Mouse (Mus musculus) hindbrain, embryonic 10.5 days (tissue): ENCODE measurements around the gene C130050O18Rik. TPM values are rescaled to one million over a fixed set of nuclear protein-coding genes. Genes with fewer than 3 reads are reported as not detected.

Experiments used
- DNase-seq: peaks from one replicate; pipeline ENCODE4 v3.0.0-alpha.2; 2017; ENCODE audit warnings: low spot score
- H3K27ac ChIP-seq: fragments of 300-500 bp; sonication (generic); 2 replicates; pipeline ENCODE4 v1.5.1; 2016; ENCODE audit warnings: mild to moderate bottlenecking, moderate library complexity
- H3K27me3 ChIP-seq: fragments of 300-500 bp; sonication (generic); 2 replicates; pipeline ENCODE4 v1.6.1; 2016; ENCODE audit warnings: mild to moderate bottlenecking; ENCODE audit not compliant: poor library complexity, insufficient read depth, severe bottlenecking
- H3K36me3 ChIP-seq: fragments of 300-500 bp; sonication (generic); 2 replicates; pipeline ENCODE4 v1.6.1; 2016; ENCODE audit warnings: mild to moderate bottlenecking, moderate library complexity
- H3K4me1 ChIP-seq: fragments of 300-500 bp; sonication (generic); replicated peaks from 2 replicates; pipeline ENCODE4 v1.6.1; 2016; ENCODE audit warnings: mild to moderate bottlenecking
- H3K4me3 ChIP-seq: fragments of 300-500 bp; sonication (generic); 2 replicates; pipeline ENCODE4 v1.5.1; 2016; ENCODE audit warnings: mild to moderate bottlenecking, moderate library complexity
- H3K9me3 ChIP-seq: fragments of 300-500 bp; sonication (generic); 2 replicates; pipeline ENCODE4 v1.6.1; 2016; ENCODE audit warnings: mild to moderate bottlenecking, moderate library complexity
- WGBS: fragments of 180-500 bp; shearing (Covaris S2); methylation state at CpG from one replicate; pipeline ENCODE4 v1.1.7; 2016; 5-methylcytosine and 5-hydroxymethylcytosine counted together
- polyA plus RNA-seq: library from polyadenylated mRNA; unstranded; fragments of >200 nt; fragmentation: Nextera tagmentation; extraction: Ambion mirVana; gene quantifications from 2 replicates; pipeline ENCODE4 v1.2.1, GENCODE M21; 2016

C130050O18Rik gene
- polyA plus RNA-seq, 1 experiment from 2014 or later, result 0.43 TPM

DNA sequence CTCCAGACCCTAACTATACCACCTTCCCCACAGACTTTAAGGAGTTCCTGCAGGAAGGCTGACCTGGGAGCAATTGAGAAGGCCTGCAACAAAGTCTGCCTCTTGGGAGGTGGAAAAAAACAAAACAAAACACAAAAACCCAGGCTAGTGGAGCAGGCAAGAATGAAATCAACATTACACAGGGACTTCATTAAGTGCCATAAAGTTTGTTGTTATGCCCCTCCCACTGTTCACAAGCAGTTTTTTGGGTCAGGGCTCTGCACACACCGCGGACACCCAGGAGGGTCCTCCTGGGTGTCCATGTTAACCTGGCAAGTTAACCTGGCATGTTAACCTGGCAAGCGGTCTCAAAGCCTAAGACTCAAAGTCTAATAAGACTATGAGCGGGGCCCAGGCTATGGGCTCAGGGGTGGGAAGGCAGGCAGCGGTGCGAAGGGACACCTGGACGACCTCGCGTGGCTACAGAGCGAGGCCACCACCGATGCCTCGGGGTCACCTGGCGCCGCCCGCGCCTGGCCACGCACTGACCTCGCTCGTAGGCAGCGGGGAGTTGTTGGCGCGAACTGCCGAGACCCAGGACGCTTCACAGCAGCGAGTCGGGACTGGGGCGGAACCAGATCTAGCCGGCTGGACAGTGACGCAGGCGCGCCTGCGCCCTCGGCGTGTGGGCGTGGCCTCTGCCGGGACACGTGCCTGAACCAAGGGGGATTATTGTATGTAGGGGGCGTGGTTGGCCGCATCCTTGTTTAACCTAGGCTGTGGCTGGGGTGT is 33.3 kb upstream of the C130050O18Rik start:
- 2% methylated on average over 39 of the region's 39 CpGs for WGBS
- DNase-seq, result peak; percentile 93
- H3K4me1 ChIP-seq, result peaks cover 53% of the 10 kb centered on the region
- no peaks in the 10 kb centered on the region for H3K36me3 ChIP-seq
- peak overlapping the region; percentile 76 for H3K4me3 ChIP-seq
- H3K27me3 ChIP-seq, result no peaks in the 10 kb centered on the region
- H3K27ac ChIP-seq, result peak overlapping the region; percentile 98
- H3K9me3 ChIP-seq, result no peaks in the 10 kb centered on the region

DNA sequence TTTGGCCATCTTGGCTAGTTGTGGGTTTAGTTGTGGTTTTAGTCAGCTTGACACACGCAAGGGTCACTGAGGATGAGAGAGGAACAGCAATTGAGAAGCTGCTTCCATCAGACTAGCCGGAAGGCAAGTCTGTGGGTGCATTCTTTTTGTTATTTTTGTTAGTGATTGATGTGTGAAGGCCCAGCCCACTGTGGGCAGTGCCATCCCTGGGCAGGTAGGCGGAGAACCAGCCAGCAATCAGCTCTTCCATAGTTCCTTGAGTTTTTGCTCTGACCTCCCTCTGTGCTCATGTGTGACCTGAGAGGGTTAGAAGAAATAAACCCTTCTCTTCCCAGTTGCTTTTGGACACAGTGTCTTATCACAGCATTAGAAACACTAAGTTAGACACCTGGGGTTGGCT is 32.0 kb upstream of the C130050O18Rik start:
- no peaks in the 10 kb centered on the region for H3K9me3 ChIP-seq
- H3K4me3 ChIP-seq, result no peak overlapping the region
- no peak for DNase-seq
- H3K4me1 ChIP-seq, result peaks cover 63% of the 10 kb centered on the region
- H3K27me3 ChIP-seq, result no peaks in the 10 kb centered on the region
- 82% methylated on average over 3 of the region's 3 CpGs for WGBS
- H3K36me3 ChIP-seq, result no peaks in the 10 kb centered on the region
- no peak overlapping the region for H3K27ac ChIP-seq

DNA sequence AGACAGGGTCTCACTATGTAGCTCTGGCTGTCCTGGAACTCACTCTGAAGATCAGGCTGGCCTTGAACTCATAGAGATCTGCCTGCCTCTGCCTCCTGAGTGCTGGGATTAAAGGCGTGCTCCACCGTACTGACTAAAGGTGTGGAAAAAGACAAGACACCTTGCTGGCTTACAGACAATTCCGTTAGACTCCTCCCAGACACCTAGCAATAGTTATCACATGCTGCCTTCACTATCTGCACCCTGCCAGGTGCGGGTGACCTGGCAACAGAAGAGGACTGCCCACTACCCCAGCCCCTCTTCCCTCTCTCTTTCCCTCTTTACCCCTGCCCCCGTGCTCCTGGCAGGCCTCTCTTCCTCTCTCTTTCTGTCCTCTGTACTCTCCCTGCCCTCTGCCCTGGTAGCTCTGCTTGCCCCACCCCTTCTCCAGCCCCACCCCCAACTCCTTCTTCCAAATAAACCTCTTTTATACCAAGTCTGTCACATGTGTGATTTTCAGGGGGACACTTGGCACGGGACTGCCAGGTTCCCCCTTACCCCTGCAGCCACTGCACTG is 31.1 kb upstream of the C130050O18Rik start:
- DNase-seq, result no peak
- H3K4me3 ChIP-seq, result no peak overlapping the region
- 0 out of 2 replicates have a peak overlapping the region, but pooled peaks have one; percentile 23 for H3K27ac ChIP-seq
- no peaks in the 10 kb centered on the region for H3K9me3 ChIP-seq
- H3K27me3 ChIP-seq, result no peaks in the 10 kb centered on the region
- no peaks in the 10 kb centered on the region for H3K36me3 ChIP-seq
- 84% methylated on average over 6 of the region's 6 CpGs for WGBS
- H3K4me1 ChIP-seq, result peaks cover 65% of the 10 kb centered on the region

DNA sequence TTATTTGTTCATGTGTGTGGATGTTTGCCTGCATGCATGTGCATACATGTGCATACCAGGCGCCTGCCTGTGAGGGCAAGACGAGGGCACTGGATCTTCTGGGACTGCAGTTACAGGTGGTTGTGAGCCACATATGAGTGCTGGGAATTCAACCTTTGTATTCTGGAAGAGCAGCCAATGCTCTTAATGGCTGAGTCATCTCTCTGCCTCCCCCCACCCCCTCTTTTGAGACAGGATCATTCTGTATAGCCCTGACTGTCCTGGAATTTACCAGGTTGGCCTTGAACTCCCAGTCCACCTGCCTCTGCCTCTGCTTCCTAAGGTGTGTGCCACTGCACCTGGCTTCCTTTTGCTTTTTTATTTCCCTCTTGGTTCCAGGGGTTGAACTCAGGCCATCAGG is 30.2 kb upstream of the C130050O18Rik start:
- H3K4me1 ChIP-seq, result peaks cover 66% of the 10 kb centered on the region
- WGBS, result 88% methylated on average over 2 of the region's 2 CpGs
- no peak overlapping the region for H3K4me3 ChIP-seq
- no peak overlapping the region for H3K27ac ChIP-seq
- DNase-seq, result no peak
- H3K9me3 ChIP-seq, result no peaks in the 10 kb centered on the region
- H3K27me3 ChIP-seq, result no peaks in the 10 kb centered on the region
- no peaks in the 10 kb centered on the region for H3K36me3 ChIP-seq

DNA sequence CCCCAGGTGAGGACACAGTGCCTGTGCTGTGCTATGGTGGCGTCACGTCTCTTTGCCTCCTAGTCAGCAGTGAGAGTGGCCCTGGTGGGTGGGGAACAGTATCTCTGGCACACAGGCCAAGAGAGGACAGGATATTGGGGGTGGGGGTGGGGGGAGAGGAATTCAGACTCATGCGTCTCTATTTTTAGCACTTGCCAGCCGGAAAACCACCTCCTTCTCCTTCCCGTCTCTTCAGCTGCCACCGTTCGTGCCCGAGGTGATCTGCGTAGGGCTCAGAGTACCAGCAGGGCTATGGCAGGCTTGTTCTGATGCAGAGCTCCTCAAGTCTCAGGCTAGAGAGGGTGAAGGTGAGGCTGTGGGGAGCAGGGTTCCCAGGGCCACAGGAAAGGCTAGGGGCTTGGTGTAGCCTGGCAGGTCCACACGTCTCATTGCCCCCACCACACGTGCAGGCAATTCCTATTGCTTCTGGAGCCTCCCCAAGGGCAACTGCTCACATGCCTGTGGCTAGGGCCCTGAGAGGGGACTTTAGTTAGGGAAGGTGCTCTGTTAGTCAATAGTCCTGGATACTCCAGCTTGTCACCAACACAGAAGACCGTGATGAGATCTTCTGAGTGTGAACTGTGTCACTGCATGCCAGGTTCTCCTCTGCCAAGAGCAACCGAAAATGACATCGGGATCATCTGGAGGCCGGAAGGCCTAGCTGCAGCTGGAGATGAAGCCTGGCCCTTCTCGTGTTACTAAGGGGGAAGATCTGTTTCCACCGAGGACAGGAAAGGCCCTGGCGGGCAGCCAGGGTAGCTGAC is 27.4 kb upstream of the C130050O18Rik start, which contains the start of gene Gpr146:
Gene Gpr146 (plus strand): TSS at position 230 of the 803 bp plus-strand sequence.
- Histone ChIP-seq H3K27ac (peak within 1 kb of the TSS; percentile 87), H3K36me3 (no peaks in the 10 kb centered on the region), H3K9me3 (no peaks in the 10 kb centered on the region), H3K4me3 (no peak within 1 kb of the TSS), H3K4me1 (peaks cover 63% of the 10 kb centered on the region), H3K27me3 (0 out of 2 replicates have a peak, but pooled peaks cover 3% of the 10 kb centered on the region)
- DNase-seq, result no peak
- WGBS, result 77% methylated on average over 18 of the region's 18 CpGs

DNA sequence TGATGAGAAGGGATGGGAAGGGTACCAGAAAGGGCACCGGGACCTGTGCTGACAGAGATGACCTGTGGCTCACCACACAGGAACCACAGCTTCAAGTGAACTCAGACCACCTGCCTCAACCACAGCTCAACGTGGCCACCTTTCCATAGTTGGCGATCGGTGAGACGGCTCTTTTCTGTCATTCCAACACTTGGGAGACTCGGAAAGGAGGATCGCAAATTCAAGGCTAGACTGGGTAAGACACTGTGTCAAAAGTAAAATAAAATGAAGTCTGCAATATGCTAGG is 26.9 kb upstream of the C130050O18Rik start:
- Histone ChIP-seq H3K9me3 (no peaks in the 10 kb centered on the region), H3K4me1 (peaks cover 63% of the 10 kb centered on the region), H3K4me3 (no peak overlapping the region), H3K36me3 (no peaks in the 10 kb centered on the region), H3K27me3 (0 out of 2 replicates have a peak, but pooled peaks cover 3% of the 10 kb centered on the region), H3K27ac (peak overlapping the region; percentile 71)
- WGBS, result 94% methylated on average over 7 of the region's 7 CpGs
- DNase-seq, result no peak

DNA sequence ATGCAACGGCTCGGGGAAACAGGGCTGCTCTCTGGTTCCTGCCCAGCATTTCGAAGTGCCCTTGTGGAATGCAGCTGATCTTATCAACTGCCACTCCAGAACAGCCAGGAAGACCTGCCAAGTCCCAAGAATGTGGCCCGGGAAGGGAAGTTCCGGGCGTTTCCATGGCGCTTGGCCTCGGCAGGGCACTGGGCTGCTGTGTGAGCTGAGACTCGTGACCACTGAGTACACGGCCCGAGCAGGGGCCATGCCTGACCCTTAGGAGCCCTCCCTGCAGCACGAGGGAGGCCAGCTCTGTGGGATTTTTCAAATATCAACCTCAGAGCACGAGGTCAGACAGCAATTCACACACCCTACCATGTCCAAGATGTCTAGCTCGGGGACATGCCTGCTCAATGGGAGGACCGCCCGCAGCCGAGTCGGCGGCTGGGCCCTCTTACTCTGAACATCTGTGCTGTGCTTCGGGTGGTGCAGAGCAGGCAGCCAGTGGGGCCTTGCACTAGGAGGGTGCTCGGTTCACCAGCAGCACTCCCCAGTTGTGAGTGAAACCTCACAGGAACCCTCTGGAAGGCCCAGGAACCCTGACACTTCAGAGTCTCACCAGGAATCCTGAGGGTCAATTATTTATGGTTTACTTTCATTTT is 26.0 kb upstream of the C130050O18Rik start:
- 0 out of 2 replicates have a peak, but pooled peaks cover 3% of the 10 kb centered on the region for H3K27me3 ChIP-seq
- H3K9me3 ChIP-seq, result no peaks in the 10 kb centered on the region
- H3K27ac ChIP-seq, result peak overlapping the region; percentile 87
- H3K4me3 ChIP-seq, result peak overlapping the region; percentile 9; the same call in 1 of the 2 replicates
- no peaks in the 10 kb centered on the region for H3K36me3 ChIP-seq
- WGBS, result 43% methylated on average over 21 of the region's 21 CpGs
- peaks cover 64% of the 10 kb centered on the region for H3K4me1 ChIP-seq
- peak; percentile 58 for DNase-seq

DNA sequence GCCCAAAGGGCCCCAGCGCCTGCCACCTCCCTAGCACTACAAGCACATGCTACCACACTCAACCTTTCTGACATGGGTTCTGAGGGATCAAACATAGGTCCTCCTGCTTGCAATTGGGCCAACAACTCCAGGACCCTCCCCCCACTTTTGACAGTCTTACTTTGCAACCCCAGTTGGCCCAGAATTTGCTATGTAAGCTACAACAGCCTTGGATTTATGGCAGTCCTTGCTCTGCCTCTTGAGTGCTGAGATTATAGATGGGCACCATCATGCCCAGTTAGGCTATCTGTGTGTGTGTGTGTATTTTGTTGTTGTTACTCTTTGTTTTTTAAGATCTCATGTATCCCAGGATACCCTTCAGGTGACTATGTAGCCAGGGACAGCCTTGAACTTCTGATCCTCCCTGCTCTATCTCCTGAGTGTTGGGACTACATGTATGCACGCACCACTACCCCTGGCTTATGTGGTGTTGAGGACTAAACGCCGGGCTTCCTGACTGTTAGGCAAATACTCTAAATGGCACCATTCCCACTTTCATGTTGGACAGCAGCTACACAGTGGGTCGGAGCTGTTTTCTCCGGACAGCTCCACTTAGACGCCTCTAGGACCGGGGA is 25.2 kb upstream of the C130050O18Rik start:
- Histone ChIP-seq H3K36me3 (no peaks in the 10 kb centered on the region), H3K9me3 (no peaks in the 10 kb centered on the region), H3K4me3 (peak overlapping the region; percentile 77), H3K4me1 (peaks cover 69% of the 10 kb centered on the region), H3K27me3 (0 out of 2 replicates have a peak, but pooled peaks cover 3% of the 10 kb centered on the region), H3K27ac (peak overlapping the region; percentile 87)
- no peak for DNase-seq
- 27% methylated on average over 8 of the region's 8 CpGs for WGBS

DNA sequence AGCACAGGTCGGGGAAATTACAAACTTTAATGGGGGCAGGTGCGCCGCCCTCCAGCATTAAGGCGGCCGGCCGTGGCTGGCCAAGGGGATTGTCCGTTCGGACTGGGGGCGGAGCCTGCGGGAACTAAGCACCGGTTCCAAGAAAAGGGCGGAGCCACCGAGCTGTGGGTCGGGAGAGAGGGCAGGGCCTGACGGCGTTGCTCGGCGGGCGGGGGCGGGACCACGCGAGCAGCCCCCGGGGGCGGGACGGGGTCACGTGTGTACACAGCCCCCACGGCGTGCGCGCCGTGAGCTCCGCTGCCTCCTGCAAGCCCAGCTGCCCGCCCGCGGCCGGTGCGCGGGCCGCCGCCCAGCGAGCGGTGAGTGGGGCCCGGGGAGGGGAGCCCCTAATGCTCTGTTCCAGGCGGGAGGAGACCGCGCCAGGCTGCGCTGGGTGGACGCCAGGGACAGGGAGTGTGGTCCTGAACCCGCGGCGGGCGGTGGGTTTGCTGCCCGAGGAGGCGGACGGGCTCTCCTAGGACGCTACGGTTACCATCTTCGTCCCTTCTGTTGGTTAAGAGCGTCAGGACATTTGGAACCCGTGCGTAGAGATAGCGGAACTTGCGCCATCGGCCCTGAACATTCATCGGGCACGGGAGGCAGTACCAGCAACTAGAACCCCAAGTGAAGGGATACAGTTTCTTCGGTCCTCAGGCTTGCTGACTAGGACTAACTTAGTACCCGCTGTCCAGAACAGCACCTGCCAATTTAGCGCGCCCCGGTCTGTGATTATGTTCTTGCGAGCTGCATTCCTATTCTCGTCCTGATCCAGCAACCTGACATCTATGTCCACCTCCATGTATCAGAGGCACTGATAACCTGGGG is 24.5 kb upstream of the C130050O18Rik start:
- Histone ChIP-seq H3K27me3 (0 out of 2 replicates have a peak, but pooled peaks cover 3% of the 10 kb centered on the region), H3K4me3 (peak overlapping the region; percentile 77), H3K9me3 (no peaks in the 10 kb centered on the region), H3K27ac (peak overlapping the region; percentile 87), H3K36me3 (no peaks in the 10 kb centered on the region), H3K4me1 (peaks cover 75% of the 10 kb centered on the region)
- WGBS, result 2% methylated on average over 71 of the region's 73 CpGs
- DNase-seq, result peak; percentile 84

DNA sequence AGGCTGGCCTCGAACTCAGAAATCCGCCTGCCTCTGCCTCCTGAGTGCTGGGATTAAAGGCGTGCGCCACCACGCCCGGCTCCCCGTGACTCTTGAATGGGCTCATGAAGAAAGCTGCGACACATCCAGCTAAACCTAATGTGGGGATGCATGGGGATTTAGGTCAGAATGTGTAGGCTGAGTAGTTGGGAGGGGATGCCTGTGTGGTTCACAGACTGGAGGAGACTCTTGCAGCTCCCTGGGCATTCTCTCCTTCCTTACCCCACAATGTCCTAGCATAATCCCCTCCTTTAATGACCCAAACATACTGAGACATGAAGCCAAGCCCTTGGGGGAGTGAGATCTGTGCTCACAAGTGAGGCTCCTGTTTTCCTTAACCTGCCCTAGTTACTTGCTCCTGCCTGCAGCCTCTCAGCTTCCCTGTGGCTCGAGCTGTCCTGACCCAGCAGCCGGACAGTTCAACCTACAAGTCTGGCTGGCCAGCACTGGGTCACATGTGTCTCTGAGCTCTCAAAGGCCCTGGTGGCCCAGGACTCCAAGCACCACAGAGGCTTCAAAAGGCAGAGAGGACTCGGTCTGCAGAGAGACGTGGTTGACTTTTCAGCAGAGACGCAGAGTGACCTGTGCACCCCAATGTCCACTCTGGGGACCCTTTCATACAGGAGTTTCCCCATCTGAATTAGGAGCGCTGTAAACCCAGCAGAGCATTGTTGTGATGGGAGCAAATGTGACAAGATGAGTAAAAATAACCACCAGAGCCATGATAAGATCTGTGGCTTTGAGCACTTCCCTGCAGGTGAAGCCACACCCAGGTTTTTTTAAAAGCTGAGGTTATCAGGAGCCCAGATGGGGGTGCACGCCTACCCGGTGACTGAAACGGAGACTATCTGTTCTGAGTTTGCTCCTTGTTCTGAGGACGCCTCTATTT is 23.2 kb upstream of the C130050O18Rik start:
- 84% methylated on average over 18 of the region's 18 CpGs for WGBS
- Histone ChIP-seq H3K9me3 (no peaks in the 10 kb centered on the region), H3K27ac (peak overlapping the region; percentile 76), H3K36me3 (no peaks in the 10 kb centered on the region), H3K4me3 (peak overlapping the region; percentile 3; the same call in 1 of the 2 replicates), H3K27me3 (0 out of 2 replicates have a peak, but pooled peaks cover 3% of the 10 kb centered on the region), H3K4me1 (peaks cover 81% of the 10 kb centered on the region)
- no peak for DNase-seq

DNA sequence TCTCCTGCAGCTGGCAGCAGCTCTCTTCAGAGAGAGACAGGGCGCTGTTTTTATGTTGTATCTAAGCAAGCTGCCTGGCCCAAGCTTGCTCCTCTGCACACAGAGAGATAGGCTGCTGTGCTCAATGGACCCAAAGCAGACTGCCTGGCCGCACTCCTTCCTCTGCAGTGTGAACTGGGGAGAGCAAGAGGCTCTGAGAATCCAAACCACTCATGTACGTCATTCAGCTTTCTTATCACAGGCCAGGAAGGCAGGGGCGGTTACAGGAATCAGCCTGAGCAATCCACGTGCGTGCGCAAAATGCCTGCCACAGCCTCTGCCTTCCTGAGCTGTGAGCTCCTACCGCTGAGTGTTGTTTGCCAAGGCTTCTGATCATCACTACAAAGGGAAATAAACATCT is 22.3 kb upstream of the C130050O18Rik start:
- Histone ChIP-seq H3K4me3 (no peak overlapping the region), H3K4me1 (peaks cover 76% of the 10 kb centered on the region), H3K27me3 (0 out of 2 replicates have a peak, but pooled peaks cover 3% of the 10 kb centered on the region), H3K36me3 (no peaks in the 10 kb centered on the region), H3K9me3 (no peaks in the 10 kb centered on the region), H3K27ac (peak overlapping the region; percentile 76)
- no peak for DNase-seq
- 79% methylated on average over 8 of the region's 8 CpGs for WGBS
